Mouse (Mus musculus): ENCODE measurements around the gene Ntrk3.
A peak's percentile ranks its signal among the peaks of the same experiment; 100 is the strongest.

Ntrk3 gene

GRCm38 (mm10) chr7:78720989-78721816 lies 16.6 kb downstream of the Ntrk3 start:
- no peak for DNase-seq (ENCODE audit: extremely low read depth, insufficient read length, low spot score)

GRCm38 (mm10) chr7:78719795-78720460 lies 17.9 kb downstream of the Ntrk3 start:
- no peak for DNase-seq (ENCODE audit: extremely low read depth, insufficient read length, low spot score)

GRCm38 (mm10) chr7:78719117-78719516 lies 18.7 kb downstream of the Ntrk3 start:
- no peak for DNase-seq (ENCODE audit: extremely low read depth, insufficient read length, low spot score)

GRCm38 (mm10) chr7:78718191-78718609 lies 19.6 kb downstream of the Ntrk3 start:
- DNase-seq (ENCODE audit: extremely low read depth, insufficient read length, low spot score): no peak

GRCm38 (mm10) chr7:78707708-78708107 lies 30.1 kb downstream of the Ntrk3 start:
- DNase-seq (ENCODE audit: extremely low read depth, insufficient read length, low spot score): no peak

GRCm38 (mm10) chr7:78707122-78707521 lies 30.7 kb downstream of the Ntrk3 start:
- no peak for DNase-seq (ENCODE audit: extremely low read depth, insufficient read length, low spot score)

- peak; percentile 5 for DNase-seq (ENCODE audit: extremely low read depth, insufficient read length, low spot score)
Observed at GRCm38 (mm10) chr7:78702676-78703075, 35.1 kb downstream of the Ntrk3 start.

GRCm38 (mm10) chr7:78695200-78695599 lies 42.6 kb downstream of the Ntrk3 start:
- DNase-seq (ENCODE audit: extremely low read depth, insufficient read length, low spot score): no peak

GRCm38 (mm10) chr7:78693148-78693547 lies 44.7 kb downstream of the Ntrk3 start:
- no peak for DNase-seq (ENCODE audit: extremely low read depth, insufficient read length, low spot score)

GRCm38 (mm10) chr7:78690956-78691355 lies 46.9 kb downstream of the Ntrk3 start:
- DNase-seq (ENCODE audit: extremely low read depth, insufficient read length, low spot score): peak; percentile 17

GRCm38 (mm10) chr7:78684943-78685342 lies 52.9 kb downstream of the Ntrk3 start:
- DNase-seq (ENCODE audit: extremely low read depth, insufficient read length, low spot score): no peak

GRCm38 (mm10) chr7:78680871-78681270 lies 56.9 kb downstream of the Ntrk3 start:
- no peak for DNase-seq (ENCODE audit: extremely low read depth, insufficient read length, low spot score)

GRCm38 (mm10) chr7:78669407-78669806 lies 68.4 kb downstream of the Ntrk3 start:
- no peak for DNase-seq (ENCODE audit: extremely low read depth, insufficient read length, low spot score)

- DNase-seq (ENCODE audit: extremely low read depth, insufficient read length, low spot score): no peak
Observed at GRCm38 (mm10) chr7:78668916-78669315, 68.9 kb downstream of the Ntrk3 start.

GRCm38 (mm10) chr7:78668003-78668635 lies 69.7 kb downstream of the Ntrk3 start:
- peak; percentile 2 for DNase-seq (ENCODE audit: extremely low read depth, insufficient read length, low spot score)

- no peak for DNase-seq (ENCODE audit: extremely low read depth, insufficient read length, low spot score)
Observed at GRCm38 (mm10) chr7:78660832-78661231, 77.0 kb downstream of the Ntrk3 start.

- no peak for DNase-seq (ENCODE audit: extremely low read depth, insufficient read length, low spot score)
Observed at GRCm38 (mm10) chr7:78659846-78660245, 78.0 kb downstream of the Ntrk3 start.

- DNase-seq (ENCODE audit: extremely low read depth, insufficient read length, low spot score): peak; percentile 46
Observed at GRCm38 (mm10) chr7:78658026-78658425, 79.8 kb downstream of the Ntrk3 start.

- no peak for DNase-seq (ENCODE audit: extremely low read depth, insufficient read length, low spot score)
Observed at GRCm38 (mm10) chr7:78656181-78656580, 81.6 kb downstream of the Ntrk3 start.

- DNase-seq (ENCODE audit: extremely low read depth, insufficient read length, low spot score): no peak
Observed at GRCm38 (mm10) chr7:78653686-78654085, 84.1 kb downstream of the Ntrk3 start.

GRCm38 (mm10) chr7:78652296-78652695 lies 85.5 kb downstream of the Ntrk3 start:
- DNase-seq (ENCODE audit: extremely low read depth, insufficient read length, low spot score): no peak

- no peak for DNase-seq (ENCODE audit: extremely low read depth, insufficient read length, low spot score)
Observed at GRCm38 (mm10) chr7:78651540-78651939, 86.3 kb downstream of the Ntrk3 start.
